Mouse (Mus musculus): ENCODE measurements at regions not wholly inside any gene's neighbourhood (a gene's known extent, or its start where the extent isn't known, plus 50 kb on each side); places are given as distances from the start of the nearest gene placed in this dataset.

GRCm38 (mm10) chr14:78387011-78387410 is 79.2 kb upstream of the Tnfsf11 start:
- TF ChIP-seq POLR2A (IDR thresholded peaks at IDR 0.05; ENCODE audit: borderline replicate concordance, insufficient read depth, low read length) (no peak), CTCF (IDR thresholded peaks at IDR 0.05; ENCODE audit: borderline replicate concordance, insufficient read depth, low read depth, low read length) (no peak)
